Mouse (Mus musculus) CH12.LX (cell line): ENCODE results near the gene Yjefn3. TPM values are rescaled to one million over a fixed set of nuclear protein-coding genes. Genes with fewer than 3 reads are reported as not detected.

Experiments used
- DNase-seq: peaks from one replicate; pipeline ENCODE4 v3.0.0-alpha.2; 2013; ENCODE audit errors: extremely low read depth
- H3K27ac ChIP-seq: 2 replicates; pipeline ENCODE4 v1.5.1; 2012; ENCODE audit warnings: low read depth, mild to moderate bottlenecking, control low read depth, moderate library complexity; ENCODE audit not compliant: insufficient read depth
- H3K27me3 ChIP-seq: replicated peaks from 2 replicates; pipeline ENCODE3; 2012; ENCODE audit warnings: inconsistent platforms
- H3K36me3 ChIP-seq, 2 experiments: replicated peaks in 1 of 2; 2 replicates each; pipeline versions ENCODE3 to v1.6.1; 2012; ENCODE audit warnings: inconsistent platforms in 1 of 2, low read length in 1 of 2, mild to moderate bottlenecking in 1 of 2, mixed read lengths in 1 of 2, moderate library complexity in 1 of 2; ENCODE audit not compliant: control insufficient read depth in 1 of 2, insufficient read depth in 1 of 2
- H3K4me1 ChIP-seq, 2 experiments: 2 replicates each; pipeline ENCODE4 v1.6.1; 2012; ENCODE audit warnings: inconsistent platforms in 1 of 2, moderate library complexity in 1 of 2; ENCODE audit not compliant: insufficient read depth in 2 of 2, control insufficient read depth in 1 of 2
- H3K4me2 ChIP-seq: 2 replicates; pipeline ENCODE4 v1.6.1; 2012; ENCODE audit warnings: low read depth, mild to moderate bottlenecking, control low read depth; ENCODE audit not compliant: poor library complexity, insufficient read depth, severe bottlenecking
- H3K4me3 ChIP-seq, 3 experiments: fragments of 150-350 bp in 1 of 3; sonication (generic) in 1 of 3; replicated peaks in 1 of 3; 2 replicates each; pipeline versions ENCODE3 to v1.5.1; 2011 to 2012; ENCODE audit warnings: low read depth in 2 of 3, low read length in 2 of 3, mild to moderate bottlenecking in 2 of 3, moderate library complexity in 2 of 3, control low read depth in 1 of 3, improper control_type of control experiment in 1 of 3, inconsistent platforms in 1 of 3, mixed read lengths in 1 of 3; ENCODE audit not compliant: poor library complexity in 1 of 3
- H3K79me2 ChIP-seq: replicated peaks from 2 replicates; pipeline ENCODE4 v1.6.1; 2012; ENCODE audit warnings: mild to moderate bottlenecking, moderate library complexity; ENCODE audit not compliant: control insufficient read depth, poor library complexity, insufficient read depth, severe bottlenecking; ENCODE audit errors: extremely low read depth
- H3K9ac ChIP-seq: 2 replicates; pipeline ENCODE4 v1.6.1; 2012; ENCODE audit warnings: low read depth, mild to moderate bottlenecking, control low read depth, moderate library complexity; ENCODE audit not compliant: insufficient read depth
- H3K9me3 ChIP-seq: replicated peaks from 2 replicates; pipeline ENCODE3; 2012; ENCODE audit warnings: low read length, inconsistent platforms, mixed read lengths
- BHLHE40 ChIP-seq: IDR thresholded peaks from 2 replicates; pipeline ENCODE4 v1.6.1; 2011; ENCODE audit warnings: mild to moderate bottlenecking, low read depth, low read length, improper control_type of control experiment
- CHD1 ChIP-seq: IDR thresholded peaks from 2 replicates; pipeline ENCODE4 v1.6.1; 2012; ENCODE audit warnings: low read depth, low read length, improper control_type of control experiment, inconsistent platforms
- CHD2 ChIP-seq: IDR thresholded peaks from 2 replicates; pipeline ENCODE4 v1.6.1; 2011; ENCODE audit warnings: low read length, improper control_type of control experiment
- CTCF ChIP-seq, 2 experiments: IDR thresholded peaks in 1 of 2; conservative IDR thresholded peaks in 1 of 2; 2 replicates each; pipeline ENCODE4 v1.5.1; 2011 to 2012; ENCODE audit warnings: low read depth in 2 of 2, low read length in 2 of 2, improper control_type of control experiment in 1 of 2, inconsistent platforms in 1 of 2, mild to moderate bottlenecking in 1 of 2, moderate library complexity in 1 of 2
- E2F4 ChIP-seq: IDR thresholded peaks from 2 replicates; pipeline ENCODE4 v1.6.1; 2011; ENCODE audit warnings: low read depth, low read length, improper control_type of control experiment; ENCODE audit not compliant: insufficient replicate concordance
- ELF1 ChIP-seq: IDR thresholded peaks from 2 replicates; pipeline ENCODE4 v1.6.1; 2014; ENCODE audit warnings: low read depth, mild to moderate bottlenecking, inconsistent platforms, low read length, improper control_type of control experiment
- EP300 ChIP-seq: IDR thresholded peaks from 2 replicates; pipeline ENCODE4 v1.6.1; 2011; ENCODE audit warnings: low read length, improper control_type of control experiment
- ETS1 ChIP-seq: conservative IDR thresholded peaks from 2 replicates; pipeline ENCODE4 v1.6.1; 2012; ENCODE audit warnings: low read depth, mild to moderate bottlenecking, inconsistent platforms, low read length, improper control_type of control experiment, moderate library complexity
- GABPA ChIP-seq: IDR thresholded peaks from 2 replicates; pipeline ENCODE4 v1.6.1; 2012; ENCODE audit warnings: low read depth, low read length, improper control_type of control experiment, inconsistent platforms; ENCODE audit not compliant: insufficient replicate concordance
- HCFC1 ChIP-seq: IDR thresholded peaks from 2 replicates; pipeline ENCODE4 v1.6.1; 2012; ENCODE audit warnings: low read depth, mild to moderate bottlenecking, inconsistent platforms, low read length, improper control_type of control experiment
- IRF4 ChIP-seq: IDR thresholded peaks from 2 replicates; pipeline ENCODE4 v1.6.1; 2014; ENCODE audit warnings: low read depth, mild to moderate bottlenecking, inconsistent platforms, low read length, improper control_type of control experiment
- JUN ChIP-seq: IDR thresholded peaks from 2 replicates; pipeline ENCODE4 v1.6.1; 2011; ENCODE audit warnings: low read depth, mild to moderate bottlenecking, low read length, improper control_type of control experiment, moderate library complexity; ENCODE audit not compliant: insufficient read depth
- JUND ChIP-seq: conservative IDR thresholded peaks from 2 replicates; pipeline ENCODE4 v1.6.1; 2011; ENCODE audit warnings: low read depth, low read length, improper control_type of control experiment
- KAT2A ChIP-seq: IDR thresholded peaks from 2 replicates; pipeline ENCODE4 v1.6.1; 2012; ENCODE audit warnings: low read length, improper control_type of control experiment, inconsistent platforms; ENCODE audit not compliant: insufficient replicate concordance
- MAFK ChIP-seq: IDR thresholded peaks from 2 replicates; pipeline ENCODE4 v1.6.1; 2011; ENCODE audit warnings: low read length, improper control_type of control experiment; ENCODE audit not compliant: insufficient replicate concordance
- MEF2A ChIP-seq: IDR thresholded peaks from 2 replicates; pipeline ENCODE4 v1.6.1; 2014; ENCODE audit warnings: low read depth, mild to moderate bottlenecking, inconsistent platforms, low read length, improper control_type of control experiment, borderline replicate concordance
- MXI1 ChIP-seq: IDR thresholded peaks from 2 replicates; pipeline ENCODE4 v1.6.1; 2011; ENCODE audit warnings: mild to moderate bottlenecking, low read depth, low read length, improper control_type of control experiment
- MYC ChIP-seq: IDR thresholded peaks from 2 replicates; pipeline ENCODE4 v1.6.1; 2011; ENCODE audit warnings: low read depth, mild to moderate bottlenecking, improper control_type of control experiment, low read length
- NRF1 ChIP-seq: IDR thresholded peaks from 2 replicates; pipeline ENCODE4 v1.6.1; 2014; ENCODE audit warnings: low read depth, mild to moderate bottlenecking, inconsistent platforms, low read length, improper control_type of control experiment, moderate library complexity
- PAX5 ChIP-seq: IDR thresholded peaks from 2 replicates; pipeline ENCODE4 v1.6.1; 2012; ENCODE audit warnings: low read length, inconsistent platforms, mixed read lengths
- POLR2A ChIP-seq: IDR thresholded peaks from 2 replicates; pipeline ENCODE4 v1.6.1; 2011; ENCODE audit warnings: low read depth, mild to moderate bottlenecking, improper control_type of control experiment, low read length
- POLR2AphosphoS2 ChIP-seq: IDR thresholded peaks from 2 replicates; pipeline ENCODE4 v1.6.1; 2011; ENCODE audit warnings: low read depth, low read length, improper control_type of control experiment
- RCOR1 ChIP-seq: conservative IDR thresholded peaks from 2 replicates; pipeline ENCODE4 v1.6.1; 2012; ENCODE audit warnings: low read depth, mild to moderate bottlenecking, inconsistent platforms, low read length, improper control_type of control experiment
- SIN3A ChIP-seq: IDR thresholded peaks from 2 replicates; pipeline ENCODE4 v1.6.1; 2012; ENCODE audit warnings: low read length, improper control_type of control experiment, inconsistent platforms
- SMC3 ChIP-seq: IDR thresholded peaks from 2 replicates; pipeline ENCODE4 v1.6.1; 2011; ENCODE audit warnings: low read depth, low read length, improper control_type of control experiment
- TBP ChIP-seq: conservative IDR thresholded peaks from 2 replicates; pipeline ENCODE4 v1.6.1; 2011; ENCODE audit warnings: low read depth, low read length, improper control_type of control experiment
- UBTF ChIP-seq: IDR thresholded peaks from 2 replicates; pipeline ENCODE4 v1.6.1; 2012; ENCODE audit warnings: low read depth, mild to moderate bottlenecking, inconsistent platforms, low read length, improper control_type of control experiment, moderate library complexity
- USF1 ChIP-seq: IDR thresholded peaks from 2 replicates; pipeline ENCODE4 v1.6.1; 2014; ENCODE audit warnings: low read depth, mild to moderate bottlenecking, inconsistent platforms, low read length, improper control_type of control experiment
- USF2 ChIP-seq: conservative IDR thresholded peaks from 2 replicates; pipeline ENCODE4 v1.6.1; 2011; ENCODE audit warnings: low read depth, low read length, improper control_type of control experiment
- ZKSCAN1 ChIP-seq: IDR thresholded peaks from 2 replicates; pipeline ENCODE4 v1.6.1; 2012; ENCODE audit warnings: low read depth, inconsistent platforms, low read length, improper control_type of control experiment, borderline replicate concordance
- ZMIZ1 ChIP-seq: IDR thresholded peaks from 2 replicates; pipeline ENCODE4 v1.6.1; 2012; ENCODE audit warnings: low read depth, mild to moderate bottlenecking, inconsistent platforms, low read length, improper control_type of control experiment
- dilution Hi-C: fragments of 300-500 bp; cut with MboI; formaldehyde crosslinking; loops from 2 replicates; pipeline ENCODE4 v1.14.3; 2020; ENCODE audit warnings: low sequenced_read_pairs; ENCODE audit not compliant: extremely low pct_unique_long_range_greater_than_20kb, extremely low pct_ligation_motif_present
- in situ Hi-C: fragments of 300-500 bp; cut with MboI; formaldehyde crosslinking; loops from 3 replicates; pipeline ENCODE4 v1.14.3; 2019; ENCODE audit warnings: low sequenced_read_pairs, low pct_ligation_motif_present, low pct_unique_long_range_greater_than_20kb, mixed read lengths
- polyA plus RNA-seq: library from polyadenylated mRNA; unstranded; fragments of >175 nt; gene quantifications from 2 replicates; pipeline ENCODE4 v1.2.1, GENCODE M21; 2012; ENCODE audit warnings: low read depth; ENCODE audit not compliant: insufficient read length
- total RNA-seq, 2 experiments: library from RNA; depleted of rRNA; stranded (reverse); fragments of 300-350 nt in 1 of 2; fragments of >200 nt in 1 of 2; gene quantifications; 2 replicates each; pipeline ENCODE4 v1.2.3; 2012 to 2014

Gene Yjefn3
- total and polyA plus RNA-seq, 3 experiments, result 3.3 to 10.5 (median 8.0) TPM

GRCm38 (mm10) chr8:69874654-69875053, 27.9 kb downstream of the Yjefn3 start:
- in situ Hi-C loops, result no loop called here
- Histone ChIP-seq H3K4me1 (no peaks in the 10 kb centered on the region), H3K36me3 (no peaks in the 10 kb centered on the region), H3K9me3 (no peaks in the 10 kb centered on the region), H3K4me2 (no peak overlapping the region), H3K4me3 (no peak overlapping the region), H3K79me2 (no peaks in the 10 kb centered on the region), H3K27ac (no peak overlapping the region)
- dilution Hi-C loops, result no loop called here
- TF ChIP-seq POLR2AphosphoS2 (no peak), ELF1 (no peak), MXI1 (no peak), SIN3A (no peak), IRF4 (no peak), USF1 (no peak), JUN (no peak), CHD1 (no peak), UBTF (no peak), CTCF (conservative IDR thresholded peaks at IDR 0.05 in 1 of 2, IDR thresholded peaks at IDR 0.05 in 1 of 2; ENCODE audit: low read depth in 2 of 2, low read length in 2 of 2) (no peak), KAT2A (no peak), NRF1 (no peak), ZKSCAN1 (no peak), RCOR1 (no peak), EP300 (no peak), POLR2A (no peak)
- TF ChIP-seq, all 38 proteins: peak for 0
- no peaks in the 10 kb centered on the region for H3K27me3 ChIP-seq
- no peak for DNase-seq
- no peak overlapping the region for H3K9ac ChIP-seq

- DNase-seq, result peak; percentile 55
- H3K9me3 ChIP-seq, result no peaks in the 10 kb centered on the region
- dilution Hi-C loops, result no loop called here
- no peak for TF ChIP-seq CHD1
- TF ChIP-seq RCOR1, result no peak
- peak; percentile 91 for TF ChIP-seq SMC3
- TF ChIP-seq TBP, result no peak
- no peak for TF ChIP-seq UBTF
- TF ChIP-seq MXI1, result no peak
- TF ChIP-seq MYC, result peak; percentile 35; the same call in 1 of the 2 replicates
- TF ChIP-seq POLR2A, result no peak
- no peak for TF ChIP-seq JUN
- peak; percentile 31; the same call in 1 of the 2 replicates for TF ChIP-seq JUND
- TF ChIP-seq ZMIZ1, result no peak
- no peak for TF ChIP-seq MEF2A
- TF ChIP-seq CHD2, result no peak
- 0 out of 2 replicates have a peak, but pooled peaks have one; percentile 8 for TF ChIP-seq EP300
- peak; percentile 37; the same call in 1 of the 2 replicates for TF ChIP-seq SIN3A
- TF ChIP-seq IRF4, result peak; percentile 25; the same call in 1 of the 2 replicates
- TF ChIP-seq ZKSCAN1, result no peak
- no peak for TF ChIP-seq BHLHE40
- TF ChIP-seq E2F4, result no peak
- TF ChIP-seq GABPA, result no peak
- no peak for TF ChIP-seq KAT2A
- no peak for TF ChIP-seq HCFC1
- no peak for TF ChIP-seq PAX5
- no peak for TF ChIP-seq POLR2AphosphoS2
- no peak for TF ChIP-seq ETS1
- TF ChIP-seq MAFK, result no peak
- TF ChIP-seq USF2, result no peak
- peak; percentile 35; the same call in 1 of the 2 replicates for TF ChIP-seq ELF1
Measured at GRCm38 (mm10) chr8:69874155-69874554, 28.4 kb downstream of the Yjefn3 start.

More at GRCm38 (mm10) chr8:69874155-69874554, 28.4 kb downstream of the Yjefn3 start:
- no peaks in the 10 kb centered on the region for H3K36me3 ChIP-seq
- H3K4me1 ChIP-seq, result no peaks in the 10 kb centered on the region
- H3K4me3 ChIP-seq, result no peak overlapping the region
- H3K4me2 ChIP-seq, result no peak overlapping the region
- no peak overlapping the region for H3K9ac ChIP-seq
- in situ Hi-C loops, result no loop called here
- no peaks in the 10 kb centered on the region for H3K79me2 ChIP-seq
- H3K27me3 ChIP-seq, result no peaks in the 10 kb centered on the region
- no peak overlapping the region for H3K27ac ChIP-seq
